Mouse (Mus musculus): ENCODE data around the gene Spin2d. TPM values are rescaled to one million over a fixed set of nuclear protein-coding genes. Genes with fewer than 3 reads are reported as not detected.

Spin2d gene
- polyA plus RNA-seq (2014; fragmentation: Illumina TruSeq; extraction: RNeasy Lipid Tissue Mini Kit (QIAGEN cat#74804); ENCODE audit: low read depth, low replicate concordance) = not detected

GRCm38 (mm10) chrX:73176889-73177288, at the start of gene Spin2d:
Gene Spin2d (minus strand): TSS chrX:73176989.

GRCm38 (mm10) chrX:73213819-73214564, 37.2 kb upstream of the Spin2d start, which contains the start of gene Xlr4b:
Gene Xlr4b (plus strand): TSS chrX:73214333.

GRCm38 (mm10) chrX:73191934-73192333, 15.1 kb upstream of the Spin2d start, which contains the start of gene Xlr3b:
Gene Xlr3b (plus strand): TSS chrX:73192207.

GRCm38 (mm10) chrX:73149350-73149749, 27.4 kb downstream of the Spin2d start, which contains the start of gene DXBay18:
Gene DXBay18 (minus strand): TSS chrX:73149450.

GRCm38 (mm10) chrX:73148496-73148895, 28.3 kb downstream of the Spin2d start, which contains the start of gene Xlr5b:
Gene Xlr5b (plus strand): TSS chrX:73148796.

Other genes starting within 250 kb of the Spin2d start
- 0.66 TPM for gene Zfp185, start 189.7 kb downstream of the Spin2d start, polyA plus RNA-seq (2014; fragmentation: Illumina TruSeq; extraction: RNeasy Lipid Tissue Mini Kit (QIAGEN cat#74804); ENCODE audit: low read depth, low replicate concordance)
- gene Pnma5, start 139.9 kb downstream of the Spin2d start, polyA plus RNA-seq (2014; fragmentation: Illumina TruSeq; extraction: RNeasy Lipid Tissue Mini Kit (QIAGEN cat#74804); ENCODE audit: low read depth, low replicate concordance) = not detected
- gene Pnma3, start 112.2 kb downstream of the Spin2d start, polyA plus RNA-seq (2014; fragmentation: Illumina TruSeq; extraction: RNeasy Lipid Tissue Mini Kit (QIAGEN cat#74804); ENCODE audit: low read depth, low replicate concordance) = not detected
- 0.58 TPM for gene Xlr4a, start 94.5 kb downstream of the Spin2d start, polyA plus RNA-seq (2014; fragmentation: Illumina TruSeq; extraction: RNeasy Lipid Tissue Mini Kit (QIAGEN cat#74804); ENCODE audit: low read depth, low replicate concordance)
- gene Xlr3a, start 79.9 kb downstream of the Spin2d start, polyA plus RNA-seq (2014; fragmentation: Illumina TruSeq; extraction: RNeasy Lipid Tissue Mini Kit (QIAGEN cat#74804); ENCODE audit: low read depth, low replicate concordance) = 19.4 TPM
- not detected for gene Gm14685, start 59.9 kb downstream of the Spin2d start, polyA plus RNA-seq (2014; fragmentation: Illumina TruSeq; extraction: RNeasy Lipid Tissue Mini Kit (QIAGEN cat#74804); ENCODE audit: low read depth, low replicate concordance)
- not detected for gene Xlr5b, start 28.2 kb downstream of the Spin2d start, polyA plus RNA-seq (2014; fragmentation: Illumina TruSeq; extraction: RNeasy Lipid Tissue Mini Kit (QIAGEN cat#74804); ENCODE audit: low read depth, low replicate concordance)
- not detected for gene DXBay18, start 27.5 kb downstream of the Spin2d start, polyA plus RNA-seq (2014; fragmentation: Illumina TruSeq; extraction: RNeasy Lipid Tissue Mini Kit (QIAGEN cat#74804); ENCODE audit: low read depth, low replicate concordance)
- 1.2 TPM for gene Xlr3b, start 15.2 kb upstream of the Spin2d start, polyA plus RNA-seq (2014; fragmentation: Illumina TruSeq; extraction: RNeasy Lipid Tissue Mini Kit (QIAGEN cat#74804); ENCODE audit: low read depth, low replicate concordance)
- 1.3 TPM for gene Xlr4b, start 37.3 kb upstream of the Spin2d start, polyA plus RNA-seq (2014; fragmentation: Illumina TruSeq; extraction: RNeasy Lipid Tissue Mini Kit (QIAGEN cat#74804); ENCODE audit: low read depth, low replicate concordance)
- gene F8a, start 51.3 kb upstream of the Spin2d start, polyA plus RNA-seq (2014; fragmentation: Illumina TruSeq; extraction: RNeasy Lipid Tissue Mini Kit (QIAGEN cat#74804); ENCODE audit: low read depth, low replicate concordance) = 4.0 TPM
- gene Xlr4c, start 66.1 kb upstream of the Spin2d start, polyA plus RNA-seq (2014; fragmentation: Illumina TruSeq; extraction: RNeasy Lipid Tissue Mini Kit (QIAGEN cat#74804); ENCODE audit: low read depth, low replicate concordance) = not detected
- not detected for gene Xlr3c, start 88.4 kb upstream of the Spin2d start, polyA plus RNA-seq (2014; fragmentation: Illumina TruSeq; extraction: RNeasy Lipid Tissue Mini Kit (QIAGEN cat#74804); ENCODE audit: low read depth, low replicate concordance)
- not detected for gene Xlr5a, start 116.0 kb upstream of the Spin2d start, polyA plus RNA-seq (2014; fragmentation: Illumina TruSeq; extraction: RNeasy Lipid Tissue Mini Kit (QIAGEN cat#74804); ENCODE audit: low read depth, low replicate concordance)
- not detected for gene Xlr5c, start 116.0 kb upstream of the Spin2d start, polyA plus RNA-seq (2014; fragmentation: Illumina TruSeq; extraction: RNeasy Lipid Tissue Mini Kit (QIAGEN cat#74804); ENCODE audit: low read depth, low replicate concordance)
- gene Gm45015, start 159.9 kb upstream of the Spin2d start, polyA plus RNA-seq (2014; fragmentation: Illumina TruSeq; extraction: RNeasy Lipid Tissue Mini Kit (QIAGEN cat#74804); ENCODE audit: low read depth, low replicate concordance) = not detected
- gene Zfp275, start 165.6 kb upstream of the Spin2d start, polyA plus RNA-seq (2014; fragmentation: Illumina TruSeq; extraction: RNeasy Lipid Tissue Mini Kit (QIAGEN cat#74804); ENCODE audit: low read depth, low replicate concordance) = 6.0 TPM
- not detected for gene Gm18336, start 221.7 kb upstream of the Spin2d start, polyA plus RNA-seq (2014; fragmentation: Illumina TruSeq; extraction: RNeasy Lipid Tissue Mini Kit (QIAGEN cat#74804); ENCODE audit: low read depth, low replicate concordance)
- gene Zfp92, start 234.1 kb upstream of the Spin2d start, polyA plus RNA-seq (2014; fragmentation: Illumina TruSeq; extraction: RNeasy Lipid Tissue Mini Kit (QIAGEN cat#74804); ENCODE audit: low read depth, low replicate concordance) = not detected

Measured in liver, adult 10 weeks (tissue).